Mouse (Mus musculus) skeletal muscle tissue, adult 2 months (tissue): ENCODE measurements around the gene U2af1l4.
A peak's percentile ranks its signal among the peaks of the same experiment; 100 is the strongest.

Source experiments
- DNase-seq: peaks from one replicate; pipeline ENCODE4 v3.0.0-alpha.2; 2012; ENCODE audit warnings: low read depth, low spot score

U2af1l4 gene

DNA sequence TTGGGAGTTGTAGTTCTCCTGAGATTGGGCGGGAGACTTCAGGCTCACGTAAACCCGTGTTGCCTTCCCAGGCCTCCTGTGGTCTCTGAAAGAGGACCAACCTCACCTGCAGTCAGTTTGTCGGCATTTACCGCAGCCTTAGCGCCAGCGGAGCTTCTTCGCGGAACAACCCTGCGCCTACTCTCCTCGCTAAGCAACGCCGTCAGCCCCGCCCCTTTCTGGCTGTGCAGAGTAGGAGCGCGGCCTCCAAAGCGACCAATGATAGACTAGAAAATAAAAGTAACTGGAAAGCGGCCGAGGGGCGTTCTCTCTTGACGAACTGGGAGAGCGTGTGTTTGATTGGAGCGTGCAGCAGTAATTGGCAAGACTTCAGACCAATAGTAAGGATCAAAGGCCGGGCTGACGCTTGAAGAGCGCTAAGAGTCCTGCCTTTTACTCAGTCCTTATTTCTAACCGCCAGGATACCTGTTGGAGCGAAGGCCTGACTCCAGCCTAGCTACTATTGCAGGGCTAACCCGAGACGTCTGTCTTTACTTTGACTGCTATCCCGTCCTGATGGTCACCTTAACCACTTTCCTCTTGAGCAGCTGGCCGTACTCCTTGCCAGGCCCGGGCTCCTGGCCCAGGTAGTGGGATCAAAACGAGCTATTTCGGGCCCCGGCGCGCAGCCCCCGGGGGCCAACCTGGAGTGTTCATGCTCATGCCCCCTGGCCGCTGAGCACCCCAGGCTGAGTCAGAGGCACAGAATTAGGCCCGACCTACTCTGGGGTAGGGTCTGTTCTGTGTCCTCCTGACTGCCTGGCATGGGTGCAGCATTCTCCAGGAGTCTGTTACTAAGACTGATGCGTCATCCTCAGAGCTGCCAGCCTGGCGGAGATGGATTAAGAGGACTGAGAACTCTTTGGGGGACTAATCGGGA is 10.7 kb upstream of the U2af1l4 start, which contains the start of the genes Hspb6 and Proser3:
Gene Hspb6, plus strand, starts transcription at position 77 of the 919 bp plus-strand sequence.
Gene Proser3, minus strand, starts transcription at position 198 of the 919 bp plus-strand sequence.
- DNase-seq: peak; percentile 98

DNA sequence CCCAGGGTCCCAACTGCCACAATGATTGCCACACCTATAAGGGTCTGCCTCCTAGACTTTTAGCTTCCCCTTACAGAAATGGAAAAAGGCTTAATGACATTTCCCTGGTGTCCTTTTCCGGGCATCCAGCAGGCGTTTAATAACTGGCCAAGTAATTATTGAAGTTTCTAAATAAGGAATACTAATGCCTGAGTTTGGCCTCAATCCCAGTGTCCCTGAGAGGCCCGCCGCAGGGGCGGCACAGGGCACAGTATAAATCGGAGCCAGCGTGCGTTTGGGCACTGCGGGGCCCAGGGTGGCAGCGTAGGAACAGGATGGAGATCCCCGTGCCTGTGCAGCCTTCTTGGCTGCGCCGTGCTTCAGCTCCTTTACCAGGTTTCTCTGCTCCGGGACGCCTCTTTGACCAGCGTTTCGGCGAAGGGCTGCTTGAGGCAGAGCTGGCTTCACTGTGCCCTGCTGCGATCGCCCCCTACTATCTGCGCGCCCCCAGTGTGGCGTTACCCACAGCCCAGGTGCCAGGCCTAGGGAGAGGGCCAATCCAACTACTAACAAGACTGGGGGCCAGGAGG is 10.0 kb upstream of the U2af1l4 start:
- peak; percentile 80 for DNase-seq

DNA sequence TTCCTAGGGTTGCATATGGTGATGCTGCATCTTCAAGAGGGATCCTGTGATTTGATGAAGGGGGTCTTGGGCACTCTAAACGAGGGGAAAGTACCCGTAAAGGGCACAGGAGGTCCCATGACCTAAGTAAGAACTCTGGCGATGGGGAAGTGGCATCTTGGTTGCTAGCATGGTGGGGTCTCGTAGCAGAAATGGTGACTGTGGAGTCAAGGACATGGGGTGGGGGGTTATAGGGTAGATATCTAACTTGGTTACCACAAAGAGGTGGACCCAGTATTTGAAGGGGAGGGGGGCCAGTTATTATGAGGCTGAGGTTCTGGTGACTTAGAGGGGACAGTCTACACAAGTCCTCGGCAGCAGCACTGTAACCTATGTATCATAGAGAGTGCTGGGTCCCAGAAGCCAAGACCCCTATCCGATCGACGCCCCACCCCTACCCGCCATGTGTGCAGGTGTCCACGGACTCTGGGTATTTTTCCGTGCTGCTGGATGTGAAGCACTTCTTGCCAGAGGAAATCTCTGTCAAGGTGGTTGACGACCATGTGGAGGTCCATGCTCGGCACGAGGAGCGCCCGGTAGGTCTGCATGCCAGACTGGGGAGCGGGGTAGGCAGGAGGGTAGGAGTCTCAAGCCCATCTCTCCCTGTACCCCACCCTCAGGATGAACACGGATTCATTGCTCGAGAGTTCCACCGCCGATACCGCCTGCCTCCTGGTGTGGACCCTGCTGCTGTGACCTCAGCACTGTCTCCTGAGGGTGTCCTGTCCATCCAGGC is 9.1 kb upstream of the U2af1l4 start:
- no peak for DNase-seq

DNA sequence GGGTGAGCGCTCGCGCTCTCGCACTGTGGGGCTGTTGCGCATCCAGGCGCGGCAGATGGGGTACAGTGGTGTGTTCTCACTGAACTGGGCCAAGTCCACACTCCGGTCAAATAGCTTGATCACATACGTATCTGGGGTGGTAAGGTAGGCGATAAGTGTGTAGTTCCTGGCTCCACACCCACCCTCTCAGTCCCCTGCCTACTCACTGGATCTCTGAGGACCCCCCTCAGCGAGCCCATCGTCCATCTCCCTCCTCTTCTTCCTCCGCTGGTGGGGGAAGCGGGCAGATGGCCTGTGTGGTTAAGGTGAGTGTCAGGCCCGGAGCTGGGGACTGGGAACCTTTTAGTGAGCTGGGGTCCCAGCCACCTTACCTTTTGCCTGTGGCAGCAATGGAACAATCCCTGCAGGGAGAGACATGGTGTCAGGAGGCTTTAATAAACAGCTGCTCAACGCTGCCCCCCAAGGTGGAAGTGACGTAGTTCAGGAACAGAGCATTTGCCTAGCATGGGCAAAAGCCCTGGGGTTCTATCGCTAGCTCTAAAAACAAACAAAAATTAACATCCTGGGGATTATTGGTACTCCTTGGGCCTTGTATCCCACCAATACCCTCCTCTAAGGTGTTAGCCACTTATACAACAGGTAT is 6.1 kb upstream of the U2af1l4 start:
- no peak for DNase-seq

DNA sequence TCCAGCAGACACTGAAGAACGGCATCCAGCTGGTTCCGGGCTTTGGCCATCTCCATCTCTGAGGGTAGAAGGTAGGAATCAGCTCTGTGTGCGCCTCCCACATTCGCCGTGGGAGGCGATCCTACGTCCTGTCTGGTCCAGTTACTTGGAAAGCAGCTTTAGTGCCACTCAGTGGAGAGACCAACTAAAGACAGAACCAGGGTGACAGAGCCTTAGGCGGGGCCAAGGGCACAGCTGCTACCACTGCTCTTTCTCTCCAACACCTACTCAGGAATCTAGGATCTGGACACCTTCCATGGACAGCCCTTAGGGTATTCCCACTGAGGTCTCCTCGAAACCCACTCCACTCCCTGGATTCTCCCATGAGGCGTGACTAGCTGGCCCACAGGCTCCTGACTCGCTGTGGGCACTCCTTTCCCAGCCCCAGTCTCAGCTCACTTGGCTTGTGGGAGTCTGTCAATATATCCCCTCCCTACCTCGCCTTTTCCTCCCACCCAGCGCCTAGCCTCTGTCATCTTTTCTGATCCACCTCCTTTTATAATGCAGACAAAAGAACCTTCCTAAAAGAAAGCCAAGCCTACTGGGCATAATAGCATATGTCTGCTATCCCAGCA is 5.1 kb upstream of the U2af1l4 start:
- DNase-seq: no peak

DNA sequence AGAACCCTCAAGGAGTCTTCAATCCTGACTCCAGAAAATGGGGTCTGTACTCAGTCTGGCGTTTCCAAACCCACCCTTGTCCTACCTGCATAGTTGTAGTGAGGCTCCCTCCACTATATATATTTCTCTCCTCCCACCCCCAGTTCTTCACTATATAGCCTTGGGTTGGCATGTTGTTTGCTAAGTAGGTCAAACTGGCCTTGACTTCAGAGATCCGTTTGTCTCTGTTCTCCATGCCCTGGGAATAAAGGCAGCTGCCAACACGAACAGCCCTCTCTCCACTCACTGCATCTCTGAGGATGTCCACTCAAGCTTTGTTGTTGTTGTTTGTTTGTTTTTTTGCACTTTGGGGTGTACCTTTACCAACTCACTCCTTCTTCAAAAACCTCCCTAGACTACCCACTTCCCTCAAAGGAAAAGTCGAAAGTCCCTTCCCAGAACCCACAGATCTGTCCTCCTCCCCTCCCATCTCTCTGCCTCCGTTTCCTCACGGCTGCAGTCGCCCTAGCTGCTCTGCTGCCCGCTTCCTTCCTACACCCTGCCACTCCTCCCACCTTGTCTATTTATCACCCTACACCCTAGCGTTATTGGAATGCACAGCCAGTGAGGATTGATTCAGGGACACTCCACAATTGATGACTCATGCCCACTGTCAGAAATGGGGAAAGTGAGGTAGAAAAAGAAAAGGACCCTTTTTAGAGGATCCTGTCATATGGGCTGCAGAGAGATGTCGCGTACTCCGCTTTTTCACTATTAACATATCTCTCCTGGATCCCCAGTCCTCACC is 4.3 kb upstream of the U2af1l4 start:
- no peak for DNase-seq

DNA sequence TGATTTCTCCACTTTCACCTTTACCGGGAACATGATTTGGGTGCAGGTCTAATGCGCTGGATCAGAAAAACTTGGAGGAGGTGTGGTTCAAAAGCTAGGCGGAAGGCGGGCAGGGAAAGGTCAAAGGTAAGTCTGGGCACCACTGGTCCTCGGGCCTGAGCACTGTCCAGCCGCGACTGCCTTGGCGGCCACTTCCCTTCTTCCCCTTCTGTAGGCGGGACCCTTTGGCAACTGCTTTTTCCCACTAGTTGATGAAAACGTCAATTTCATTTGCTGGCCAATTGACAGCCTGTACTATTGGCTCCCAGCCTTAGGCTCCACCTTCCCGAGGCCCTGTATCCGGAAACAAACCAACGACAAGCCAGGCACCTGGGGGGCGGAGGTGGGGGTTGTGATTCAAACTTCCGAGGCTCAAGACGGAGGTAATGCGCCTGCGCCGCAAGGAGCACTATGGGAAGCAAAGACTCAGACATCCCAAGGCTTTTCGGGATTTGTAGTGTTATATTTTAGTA is 3.6 kb upstream of the U2af1l4 start, which contains the start of gene Lin37:
Gene Lin37, minus strand, starts transcription at position 396 of the 512 bp plus-strand sequence.
- peak; percentile 99 for DNase-seq

DNA sequence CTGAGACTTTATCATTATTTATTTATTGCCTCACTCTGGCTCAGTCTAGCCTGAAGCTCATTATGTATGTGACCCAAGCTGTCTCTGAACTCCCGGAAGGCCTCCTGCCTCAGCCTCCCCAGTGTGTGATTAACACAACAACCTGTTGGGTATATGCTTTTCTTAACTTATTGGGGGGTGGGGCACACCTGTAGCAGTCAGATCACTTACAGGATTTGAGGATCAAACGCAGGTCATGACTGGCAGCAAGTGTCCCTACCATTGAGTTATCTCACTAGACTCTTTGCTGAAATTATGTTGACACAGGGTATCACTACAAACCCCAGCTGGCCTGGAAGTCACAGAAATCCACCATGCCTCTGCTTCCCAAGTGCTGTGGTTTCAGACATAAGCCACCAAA is 2.8 kb upstream of the U2af1l4 start:
- DNase-seq: no peak

DNA sequence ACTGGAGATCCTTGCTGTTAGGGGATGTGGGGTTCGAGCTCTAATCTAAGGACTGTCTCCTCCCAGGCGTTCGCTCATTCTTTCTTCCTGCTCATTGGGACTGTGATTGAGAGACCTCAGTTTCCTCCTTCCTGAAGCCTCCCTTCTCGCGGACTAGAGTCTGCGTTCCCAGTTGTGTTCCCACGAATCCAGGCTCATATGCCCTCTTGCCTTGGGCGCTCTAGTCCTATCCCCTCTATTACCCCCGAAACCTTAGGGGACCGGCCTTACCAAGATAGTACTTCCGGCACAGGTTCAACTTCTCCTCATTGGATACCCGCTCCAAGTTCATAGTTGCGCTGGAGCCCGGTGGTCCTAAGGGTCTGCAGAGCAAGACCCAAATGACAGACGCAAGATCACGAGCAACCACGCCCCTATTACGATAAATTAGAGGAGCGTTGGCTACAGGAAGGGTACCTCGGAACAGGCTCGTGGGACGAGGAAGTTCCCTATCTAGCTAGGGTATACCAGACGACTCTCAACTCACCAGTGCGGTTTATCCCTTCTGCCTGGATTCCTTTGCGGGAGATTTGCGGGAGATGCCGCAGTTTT is 480 bp upstream of the U2af1l4 start:
- DNase-seq: no peak

DNA sequence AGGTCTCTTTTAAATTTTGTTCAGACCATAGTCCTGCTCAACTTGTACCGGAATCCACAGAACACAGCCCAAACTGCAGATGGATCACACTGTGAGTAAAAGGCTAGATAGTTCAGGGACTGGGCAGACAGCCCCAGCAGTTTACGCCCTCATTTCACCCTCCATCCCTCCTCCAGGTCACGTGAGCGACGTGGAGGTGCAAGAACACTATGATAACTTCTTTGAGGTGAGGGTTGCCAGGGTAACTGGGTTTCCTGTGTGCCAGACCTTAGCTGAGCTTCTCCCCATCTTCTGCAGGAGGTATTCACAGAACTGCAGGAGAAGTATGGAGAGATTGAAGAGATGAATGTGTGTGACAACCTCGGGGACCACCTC is 792 bp downstream of the U2af1l4 start:
- DNase-seq: no peak

DNA sequence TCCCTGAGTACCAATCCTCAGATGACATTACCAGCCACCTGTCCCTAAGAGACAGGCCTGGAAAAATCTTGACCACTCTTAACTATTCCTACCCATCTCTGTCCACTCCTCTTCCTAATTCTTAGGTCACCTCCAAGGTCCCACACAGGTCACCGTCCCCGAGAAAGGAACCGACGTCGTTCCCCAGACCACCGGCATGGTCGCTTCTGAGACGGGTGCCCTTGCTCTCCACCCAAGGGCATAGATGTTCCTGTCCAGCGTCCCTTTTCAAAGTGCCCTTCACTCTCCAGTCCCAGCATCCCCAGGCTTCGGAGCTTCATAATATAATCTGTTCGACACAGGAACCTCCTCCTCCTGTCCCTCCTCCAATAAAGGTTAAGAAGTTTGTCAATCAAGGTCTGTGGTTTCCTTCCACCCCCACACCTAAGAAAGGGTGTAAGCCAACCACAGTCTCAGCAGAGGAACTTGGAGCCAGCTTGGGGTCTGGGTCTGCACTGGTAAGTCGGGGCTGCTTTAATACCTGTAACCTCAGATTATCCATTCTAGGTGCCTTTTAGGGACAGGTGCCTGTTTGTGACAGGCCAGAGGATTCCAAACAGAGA is 2.0 kb downstream of the U2af1l4 start, which contains the start of gene Igflr1:
Gene Igflr1, plus strand, starts transcription at position 458 of the 602 bp plus-strand sequence.
- no peak for DNase-seq

DNA sequence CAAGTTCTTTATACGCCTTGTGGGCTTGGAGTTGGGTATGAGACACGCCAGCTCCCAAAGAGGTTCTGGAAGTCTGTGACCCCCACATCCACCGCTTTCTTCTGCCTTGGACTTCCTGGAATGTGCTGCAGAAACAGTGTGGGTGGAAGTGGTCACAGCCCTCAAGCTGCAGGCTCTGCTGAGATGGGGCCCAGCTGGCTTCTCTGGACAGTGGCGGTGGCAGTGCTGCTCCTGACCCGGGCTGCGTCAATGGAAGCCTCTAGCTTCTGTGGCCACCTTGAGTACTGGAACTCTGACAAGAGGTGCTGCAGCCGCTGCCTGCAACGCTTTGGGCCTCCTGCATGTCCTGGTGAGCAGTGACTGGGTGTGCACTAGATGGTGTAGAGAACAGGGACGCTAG is 2.9 kb downstream of the U2af1l4 start:
- no peak for DNase-seq

DNA sequence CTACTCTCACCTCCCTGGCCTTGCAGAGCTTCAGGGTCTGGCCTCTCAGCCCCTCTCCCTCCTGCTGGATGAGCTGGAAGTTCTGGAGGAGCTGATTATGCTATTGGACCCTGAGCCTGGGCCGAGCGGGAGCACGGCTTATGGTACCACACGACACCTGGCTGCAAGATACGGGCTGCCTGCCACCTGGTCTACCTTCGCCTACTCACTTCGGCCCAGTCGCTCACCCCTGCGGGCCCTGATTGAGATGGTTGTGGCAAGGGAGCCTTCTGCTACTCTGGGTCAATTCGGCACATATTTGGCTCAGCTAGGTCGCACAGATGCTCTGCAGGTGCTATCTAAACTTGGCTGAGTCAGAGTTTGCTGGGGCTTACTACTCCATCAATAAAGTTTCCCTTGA is 4.5 kb downstream of the U2af1l4 start:
- DNase-seq: no peak

DNA sequence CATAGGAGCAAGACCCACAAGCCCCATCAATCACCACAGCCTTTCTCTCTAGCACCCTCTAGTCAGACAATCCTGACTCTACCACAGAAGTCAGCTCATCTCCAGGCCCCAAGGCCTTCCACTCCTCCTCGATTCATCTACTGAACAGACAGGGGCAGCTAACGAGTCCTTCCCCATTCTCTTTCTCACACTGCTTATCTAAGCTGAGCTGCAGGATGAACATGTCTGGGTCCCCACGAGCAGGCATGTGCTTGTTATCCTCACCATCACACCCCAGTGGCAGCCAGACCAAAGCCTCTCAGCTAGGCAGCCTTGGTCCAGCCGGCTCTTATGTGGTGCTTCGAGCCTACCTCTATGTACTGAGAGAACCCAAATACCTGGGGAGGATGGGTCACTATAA is 9.3 kb downstream of the U2af1l4 start:
- DNase-seq: no peak

DNA sequence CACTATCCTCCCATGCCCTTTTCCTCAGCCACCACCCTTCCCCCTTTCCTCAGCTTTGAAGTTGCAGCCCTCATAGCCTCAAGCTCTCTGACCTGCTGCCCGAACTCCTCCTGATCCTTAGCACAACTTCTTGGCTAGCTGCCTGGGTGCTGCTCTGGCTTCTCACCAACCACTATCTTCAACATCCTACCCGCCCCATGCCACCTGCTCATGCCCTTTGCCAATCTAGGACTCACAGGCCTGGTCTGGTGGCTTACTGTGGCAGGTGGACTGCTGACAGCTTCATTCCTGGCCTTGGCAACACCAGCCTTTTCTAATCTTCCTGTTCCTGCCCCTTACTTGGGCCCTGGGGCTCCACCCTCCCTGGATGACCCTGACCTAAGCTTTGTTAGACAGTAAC is 9.9 kb downstream of the U2af1l4 start:
- DNase-seq: peak; percentile 94

DNA sequence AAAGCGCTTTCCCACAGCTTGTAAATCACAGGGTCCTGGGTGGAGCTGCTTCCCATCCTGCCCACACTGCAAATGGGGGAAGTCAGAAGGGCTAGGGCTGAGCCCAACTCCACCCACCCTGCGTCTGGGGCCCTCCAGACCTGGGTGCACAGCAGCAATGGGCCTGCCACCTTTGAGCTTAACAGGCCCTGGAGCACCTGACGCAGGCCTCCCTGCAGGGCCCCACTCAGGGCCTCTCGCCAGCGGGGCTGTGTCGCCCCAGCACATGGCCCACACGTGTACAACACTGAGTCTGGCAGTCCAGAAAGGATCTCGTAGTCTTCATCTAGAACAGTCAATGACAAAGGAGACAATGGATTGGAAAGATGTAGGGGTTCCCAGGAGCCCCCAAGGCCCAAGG is 16.8 kb downstream of the U2af1l4 start:
- DNase-seq: no peak

DNA sequence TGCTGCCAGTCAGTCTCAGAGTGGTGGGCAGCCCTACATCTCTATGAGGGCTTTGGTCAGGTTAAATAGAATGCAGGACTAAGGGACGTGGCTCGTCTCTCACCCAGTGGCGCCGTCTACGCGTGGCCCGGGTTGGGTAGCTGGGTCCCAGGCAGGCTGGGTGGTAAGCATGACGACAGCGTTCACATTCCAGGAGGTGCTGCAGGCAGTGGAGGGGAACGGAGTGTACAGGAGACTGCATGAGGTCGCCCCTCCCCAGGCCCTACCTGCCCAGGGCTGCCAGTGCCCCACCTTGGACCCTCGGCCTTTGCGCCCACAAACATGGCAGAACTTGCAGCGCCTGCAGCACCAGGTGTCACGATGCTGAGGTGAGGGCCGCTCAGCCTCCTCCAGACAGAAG is 18.4 kb downstream of the U2af1l4 start:
- DNase-seq: no peak

DNA sequence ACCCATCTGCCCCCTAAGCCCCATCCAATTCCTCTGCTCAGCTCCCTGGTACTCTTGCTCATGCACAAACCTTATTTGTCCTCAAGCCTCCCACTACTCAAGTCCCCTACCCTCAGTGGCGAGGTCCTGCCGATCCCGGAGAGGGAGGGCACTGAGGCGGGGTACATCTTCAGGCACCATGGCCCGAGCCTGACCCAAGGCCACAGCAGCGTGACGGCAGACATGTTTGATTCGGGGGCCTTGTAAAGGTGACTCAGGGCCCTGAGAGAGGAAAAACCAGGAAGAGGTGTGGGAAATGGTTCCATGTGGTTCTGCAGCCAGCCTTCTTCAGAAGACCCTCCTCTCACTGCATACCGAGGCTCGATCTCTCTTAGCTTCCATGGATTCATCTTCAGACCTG is 21.2 kb downstream of the U2af1l4 start:
- DNase-seq: no peak

DNA sequence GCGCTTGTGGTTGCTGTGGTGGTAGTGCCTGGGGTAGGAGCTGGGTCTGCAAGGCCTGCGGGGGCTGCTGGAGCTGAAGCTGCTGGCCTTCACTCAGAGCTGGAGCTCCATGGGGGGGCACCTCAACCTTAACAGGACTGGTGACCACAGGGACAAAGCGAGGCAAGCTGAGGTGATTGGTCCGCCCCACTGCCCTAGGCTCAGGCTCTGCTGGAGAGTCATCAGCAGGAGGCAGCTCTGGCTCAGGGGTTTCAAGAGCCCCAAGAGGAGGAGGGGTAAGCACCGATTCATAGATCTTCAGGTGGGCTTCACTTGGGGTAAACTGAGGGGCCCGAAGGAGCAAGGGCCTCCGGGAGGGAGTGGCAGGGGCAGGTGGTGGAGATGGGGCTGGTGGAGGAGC is 22.1 kb downstream of the U2af1l4 start:
- DNase-seq: no peak
